Mouse (Mus musculus): ENCODE results near the gene Csnk2a2. TPM values are rescaled to one million over a fixed set of nuclear protein-coding genes. Genes with fewer than 3 reads are reported as not detected.

Gene Csnk2a2
- total RNA-seq, 2 experiments from 2014 or later = 22.2 to 33.0 TPM

GRCm38 (mm10) chr8:95427594-95428535, 62.0 kb downstream of the Csnk2a2 start:
- ATAC-seq (replicated peaks; ENCODE audit: low FRiP score, poor library complexity, severe bottlenecking) = peak; percentile 73; the same call in 1 of the 2 replicates

GRCm38 (mm10) chr8:95426781-95427281, 63.0 kb downstream of the Csnk2a2 start:
- ATAC-seq (replicated peaks; ENCODE audit: low FRiP score, poor library complexity, severe bottlenecking) = no peak

- no peak for ATAC-seq (replicated peaks; ENCODE audit: low FRiP score, poor library complexity, severe bottlenecking)
These were observed 65.2 kb downstream of the Csnk2a2 start for GRCm38 (mm10) chr8:95424682-95425081.

- no peak for ATAC-seq (replicated peaks; ENCODE audit: low FRiP score, poor library complexity, severe bottlenecking)
These were observed 67.5 kb downstream of the Csnk2a2 start for GRCm38 (mm10) chr8:95422193-95422810.

- no peak for ATAC-seq (replicated peaks; ENCODE audit: low FRiP score, poor library complexity, severe bottlenecking)
These were observed 78.4 kb downstream of the Csnk2a2 start for GRCm38 (mm10) chr8:95411309-95411972.

- ATAC-seq (replicated peaks; ENCODE audit: low FRiP score, poor library complexity, severe bottlenecking) = no peak
These were observed 80.3 kb downstream of the Csnk2a2 start for GRCm38 (mm10) chr8:95409518-95409917.

GRCm38 (mm10) chr8:95401091-95401490, 88.7 kb downstream of the Csnk2a2 start:
- no peak for ATAC-seq (replicated peaks; ENCODE audit: low FRiP score, poor library complexity, severe bottlenecking)

GRCm38 (mm10) chr8:95399131-95399530, 90.7 kb downstream of the Csnk2a2 start:
- ATAC-seq (replicated peaks; ENCODE audit: low FRiP score, poor library complexity, severe bottlenecking) = no peak

GRCm38 (mm10) chr8:95397201-95397600, 92.6 kb downstream of the Csnk2a2 start:
- ATAC-seq (replicated peaks; ENCODE audit: low FRiP score, poor library complexity, severe bottlenecking) = no peak

GRCm38 (mm10) chr8:95396752-95397151, 93.1 kb downstream of the Csnk2a2 start:
- no peak for ATAC-seq (replicated peaks; ENCODE audit: low FRiP score, poor library complexity, severe bottlenecking)

Other genes starting within 250 kb of the Csnk2a2 start
- not detected in 2 replicates for gene Cngb1, start 183.5 kb downstream of the Csnk2a2 start, total RNA-seq (2015; ENCODE audit: low replicate concordance)
- not detected in 2 replicates for gene Cngb1, start 183.5 kb downstream of the Csnk2a2 start, total RNA-seq (2017; ENCODE audit: low replicate concordance)
- not detected in 2 replicates for gene Tepp, start 179.5 kb downstream of the Csnk2a2 start, total RNA-seq (2015; ENCODE audit: low replicate concordance)
- gene Tepp, start 179.5 kb downstream of the Csnk2a2 start, total RNA-seq (2017; ENCODE audit: low replicate concordance) = not detected in 2 replicates
- 0.36 and 0.42 TPM in 2 replicates for gene Zfp319, start 158.1 kb downstream of the Csnk2a2 start, total RNA-seq (2015; ENCODE audit: low replicate concordance)
- gene Zfp319, start 158.1 kb downstream of the Csnk2a2 start, total RNA-seq (2017; ENCODE audit: low replicate concordance) = 0.39 and 0.61 TPM in 2 replicates
- gene Usb1, start 157.8 kb downstream of the Csnk2a2 start, total RNA-seq (2015; ENCODE audit: low replicate concordance) = 5.4 and 13.0 TPM in 2 replicates
- 2.3 TPM in 1 of 2 replicates, not detected in the other for gene Usb1, start 157.8 kb downstream of the Csnk2a2 start, total RNA-seq (2017; ENCODE audit: low replicate concordance)
- gene Mmp15, start 137.8 kb downstream of the Csnk2a2 start, total RNA-seq (2015; ENCODE audit: low replicate concordance) = not detected in 2 replicates
- gene Mmp15, start 137.8 kb downstream of the Csnk2a2 start, total RNA-seq (2017; ENCODE audit: low replicate concordance) = not detected in 2 replicates
- 30.2 and 44.3 TPM in 2 replicates for gene Cfap20, start 55.2 kb downstream of the Csnk2a2 start, total RNA-seq (2015; ENCODE audit: low replicate concordance)
- gene Cfap20, start 55.2 kb downstream of the Csnk2a2 start, total RNA-seq (2017; ENCODE audit: low replicate concordance) = 13.2 and 20.3 TPM in 2 replicates
- gene Ccdc113, start 44.0 kb upstream of the Csnk2a2 start, total RNA-seq (2015; ENCODE audit: low replicate concordance) = not detected in 2 replicates
- 2.7 TPM in 1 of 2 replicates, not detected in the other for gene Ccdc113, start 44.0 kb upstream of the Csnk2a2 start, total RNA-seq (2017; ENCODE audit: low replicate concordance)
- gene Prss54, start 86.3 kb upstream of the Csnk2a2 start, total RNA-seq (2015; ENCODE audit: low replicate concordance) = not detected in 2 replicates
- not detected in 2 replicates for gene Prss54, start 86.3 kb upstream of the Csnk2a2 start, total RNA-seq (2017; ENCODE audit: low replicate concordance)
- gene Gins3, start 143.4 kb upstream of the Csnk2a2 start, total RNA-seq (2015; ENCODE audit: low replicate concordance) = 18.9 and 34.6 TPM in 2 replicates
- gene Gins3, start 143.4 kb upstream of the Csnk2a2 start, total RNA-seq (2017; ENCODE audit: low replicate concordance) = 41.4 and 54.2 TPM in 2 replicates
- gene Ndrg4, start 186.9 kb upstream of the Csnk2a2 start, total RNA-seq (2015; ENCODE audit: low replicate concordance) = not detected in 2 replicates
- gene Ndrg4, start 186.9 kb upstream of the Csnk2a2 start, total RNA-seq (2017; ENCODE audit: low replicate concordance) = 0.26 TPM in 1 of 2 replicates, not detected in the other
- 6.8 and 8.8 TPM in 2 replicates for gene Setd6, start 225.8 kb upstream of the Csnk2a2 start, total RNA-seq (2015; ENCODE audit: low replicate concordance)
- gene Setd6, start 225.8 kb upstream of the Csnk2a2 start, total RNA-seq (2017; ENCODE audit: low replicate concordance) = 16.6 and 17.5 TPM in 2 replicates

Data from erythroid progenitor cell, adult 5-6 weeks (primary cell).